Mouse (Mus musculus): ENCODE results near the gene Dnaja2.

- TF ChIP-seq CTCF (IDR thresholded peaks at IDR 0.05; ENCODE audit: insufficient read depth, low read length) (no peak), POLR2A (IDR thresholded peaks at IDR 0.05; ENCODE audit: borderline replicate concordance, extremely low read depth, low read depth, low read length) (no peak)
These were observed 65.6 kb downstream of the Dnaja2 start for GRCm38 (mm10) chr8:85489546-85489945.
